Mouse (Mus musculus): Measurements from ENCODE around the gene Col5a1.

- TF ChIP-seq POLR2A (IDR thresholded peaks at IDR 0.05; ENCODE audit: insufficient read length, low read depth) (peak; percentile 19), POLR2AphosphoS2 (IDR thresholded peaks at IDR 0.05; ENCODE audit: insufficient read length, low read depth) (no peak), USF1 (IDR thresholded peaks at IDR 0.05; ENCODE audit: low read depth) (no peak)
Observed at GRCm38 (mm10) chr2:27847001-27847400, 39.2 kb upstream of the Col5a1 start.

All from myocyte (in vitro differentiated cells).